Mouse (Mus musculus) cerebellum, adult 9-10 months (tissue): Measurements from ENCODE around the gene Pcgf5.

Source experiments
- DNase-seq: peaks from one replicate; pipeline ENCODE4 v3.0.0; 2022

The Pcgf5 gene

GRCm38 (mm10) chr19:36348161-36348800, at the start of gene Pcgf5:
Gene Pcgf5, plus strand, starts transcription at chr19:36348309.
- DNase-seq = peak; percentile 80

GRCm38 (mm10) chr19:36305542-36305941, 42.6 kb upstream of the Pcgf5 start:
- DNase-seq = no peak

- DNase-seq = no peak
Measured at GRCm38 (mm10) chr19:36314010-36314409, 34.1 kb upstream of the Pcgf5 start.

GRCm38 (mm10) chr19:36319735-36320134, 28.4 kb upstream of the Pcgf5 start:
- DNase-seq = no peak

GRCm38 (mm10) chr19:36321066-36321465, 27.0 kb upstream of the Pcgf5 start:
- no peak for DNase-seq

GRCm38 (mm10) chr19:36323326-36323725, 24.8 kb upstream of the Pcgf5 start:
- DNase-seq = no peak

GRCm38 (mm10) chr19:36328678-36329077, 19.4 kb upstream of the Pcgf5 start:
- DNase-seq = no peak

- peak; percentile 31 for DNase-seq
Measured at GRCm38 (mm10) chr19:36347376-36347775, 733 bp upstream of the Pcgf5 start.

- no peak for DNase-seq
Measured at GRCm38 (mm10) chr19:36347831-36348160, 313 bp upstream of the Pcgf5 start.

GRCm38 (mm10) chr19:36348801-36349486, 835 bp downstream of the Pcgf5 start:
- peak; percentile 65 for DNase-seq

- no peak for DNase-seq
Measured at GRCm38 (mm10) chr19:36349487-36349955, 1.4 kb downstream of the Pcgf5 start.

GRCm38 (mm10) chr19:36350181-36350580, 2.1 kb downstream of the Pcgf5 start:
- DNase-seq = peak; percentile 39

- no peak for DNase-seq
Measured at GRCm38 (mm10) chr19:36350870-36351269, 2.8 kb downstream of the Pcgf5 start.

- no peak for DNase-seq
Measured at GRCm38 (mm10) chr19:36362541-36362940, 14.4 kb downstream of the Pcgf5 start.

- DNase-seq = no peak
Measured at GRCm38 (mm10) chr19:36364757-36365156, 16.6 kb downstream of the Pcgf5 start.

GRCm38 (mm10) chr19:36371478-36371877, 23.4 kb downstream of the Pcgf5 start:
- DNase-seq = no peak

- no peak for DNase-seq
Measured at GRCm38 (mm10) chr19:36373056-36373621, 25.0 kb downstream of the Pcgf5 start.

- no peak for DNase-seq
Measured at GRCm38 (mm10) chr19:36375200-36375783, 27.2 kb downstream of the Pcgf5 start.

GRCm38 (mm10) chr19:36377729-36378128, 29.6 kb downstream of the Pcgf5 start:
- DNase-seq = no peak

GRCm38 (mm10) chr19:36378511-36379232, 30.6 kb downstream of the Pcgf5 start:
- no peak for DNase-seq

GRCm38 (mm10) chr19:36382901-36383300, 34.8 kb downstream of the Pcgf5 start:
- DNase-seq = no peak

- no peak for DNase-seq
Measured at GRCm38 (mm10) chr19:36383977-36384376, 35.9 kb downstream of the Pcgf5 start.

- DNase-seq = no peak
Measured at GRCm38 (mm10) chr19:36384426-36384825, 36.3 kb downstream of the Pcgf5 start.
